Mouse (Mus musculus) kidney, adult 2 months (tissue): ENCODE data around the gene Trmt61a. TPM values are rescaled to one million over a fixed set of nuclear protein-coding genes. Genes with fewer than 3 reads are reported as not detected.

Experiments used
- DNase-seq: peaks from one replicate; pipeline ENCODE4 v3.0.0; 2021
- H3K27ac ChIP-seq: fragments of 200-500 bp; 2 replicates; pipeline ENCODE4 v1.5.1; 2012; ENCODE audit warnings: low read depth, low read length, control low read depth, inconsistent platforms; ENCODE audit not compliant: insufficient read depth
- H3K27me3 ChIP-seq: fragments of 200-500 bp; replicated peaks from 2 replicates; pipeline ENCODE4 v1.6.1; 2012; ENCODE audit warnings: mild to moderate bottlenecking, moderate library complexity, low read length, inconsistent platforms; ENCODE audit not compliant: control insufficient read depth, insufficient read depth
- H3K36me3 ChIP-seq: fragments of 200-500 bp; 2 replicates; pipeline ENCODE4 v1.6.1; 2012; ENCODE audit warnings: mild to moderate bottlenecking, moderate library complexity, low read length, inconsistent platforms; ENCODE audit not compliant: control insufficient read depth, insufficient read depth
- H3K4me1 ChIP-seq: fragments of 200-500 bp; 2 replicates; pipeline ENCODE4 v1.6.1; 2011; ENCODE audit warnings: low read length; ENCODE audit not compliant: control insufficient read depth, insufficient read depth
- H3K4me3 ChIP-seq: fragments of 200-500 bp; 2 replicates; pipeline ENCODE4 v1.5.1; 2011; ENCODE audit warnings: mild to moderate bottlenecking, low read depth, low read length, control low read depth; ENCODE audit not compliant: insufficient read depth
- CTCF ChIP-seq: fragments of 200-500 bp; conservative IDR thresholded peaks from 2 replicates; pipeline ENCODE4 v1.5.1; 2011; ENCODE audit warnings: low read depth, mild to moderate bottlenecking, control low read depth, low read length, moderate library complexity, mixed read lengths; ENCODE audit not compliant: insufficient read depth, insufficient read length
- POLR2A ChIP-seq: fragments of 200-500 bp; IDR thresholded peaks from one replicate; pipeline ENCODE4 v1.6.1; 2011; ENCODE audit warnings: low read depth, low read length, control low read depth
- WGBS: fragments of 180-500 bp; shearing (Covaris S2); methylation state at CpG from one replicate; pipeline ENCODE4 v1.1.7; 2018; 5-methylcytosine and 5-hydroxymethylcytosine counted together
- polyA plus RNA-seq: library from polyadenylated mRNA; depleted of rRNA; stranded (reverse); fragments of >200 nt; gene quantifications from 2 replicates; pipeline ENCODE4 v1.2.3, GENCODE M21; 2012

The Trmt61a gene
- polyA plus RNA-seq, 1 experiment, result 12.4 TPM

DNA sequence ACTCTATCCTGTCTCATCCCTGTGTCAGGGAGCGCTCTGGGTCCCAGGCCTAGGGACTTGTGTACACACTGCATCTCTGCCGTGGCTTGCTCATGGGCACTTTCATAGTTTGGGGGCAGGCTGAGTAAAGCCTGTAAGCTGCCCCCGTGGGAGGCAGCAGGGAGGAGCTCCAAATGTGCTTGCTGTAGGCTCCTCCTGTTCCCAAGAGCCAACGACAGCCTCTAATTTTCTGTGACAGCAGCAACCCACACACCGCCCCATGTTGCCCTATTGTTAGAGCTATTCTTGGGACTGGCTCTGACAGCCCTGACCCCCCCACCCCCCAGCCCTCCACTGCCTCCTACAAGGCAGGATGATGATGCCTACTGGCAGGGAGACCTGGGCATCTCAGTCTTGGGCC lies 4.1 kb downstream of the Trmt61a start:
- H3K36me3 ChIP-seq, result no peaks in the 10 kb centered on the region
- no peak overlapping the region for H3K27ac ChIP-seq
- H3K4me1 ChIP-seq, result peaks cover 20% of the 10 kb centered on the region
- TF ChIP-seq CTCF, result no peak
- TF ChIP-seq POLR2A, result no peak
- H3K4me3 ChIP-seq, result no peak overlapping the region
- 70% methylated on average over 5 of the region's 5 CpGs for WGBS
- H3K27me3 ChIP-seq, result no peaks in the 10 kb centered on the region
- no peak for DNase-seq

DNA sequence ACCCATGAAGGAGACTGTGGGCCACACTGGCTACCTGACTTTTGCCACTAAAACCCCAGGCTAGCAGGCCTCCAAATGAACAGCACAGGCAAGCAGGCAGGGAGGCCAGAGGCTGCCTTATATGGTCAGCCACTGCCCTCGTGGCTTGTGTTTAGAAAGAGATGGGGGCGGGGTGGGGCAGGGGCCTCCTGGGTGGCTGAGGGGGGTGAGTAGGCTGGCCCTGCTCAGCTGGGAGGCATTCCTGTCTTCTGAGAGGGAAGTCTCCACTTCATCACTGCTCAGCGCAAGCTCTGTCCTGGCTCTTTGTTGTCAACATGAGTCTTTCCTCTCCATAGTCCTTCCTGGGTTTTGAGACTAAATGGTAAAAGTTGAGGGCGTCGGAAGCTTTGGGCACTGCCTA lies 4.9 kb downstream of the Trmt61a start:
- Histone ChIP-seq H3K4me3 (no peak overlapping the region), H3K36me3 (no peaks in the 10 kb centered on the region), H3K4me1 (peaks cover 19% of the 10 kb centered on the region), H3K27ac (no peak overlapping the region), H3K27me3 (no peaks in the 10 kb centered on the region)
- TF ChIP-seq CTCF, result no peak
- TF ChIP-seq POLR2A, result no peak
- WGBS, result 84% methylated on average over 5 of the region's 5 CpGs
- no peak for DNase-seq

DNA sequence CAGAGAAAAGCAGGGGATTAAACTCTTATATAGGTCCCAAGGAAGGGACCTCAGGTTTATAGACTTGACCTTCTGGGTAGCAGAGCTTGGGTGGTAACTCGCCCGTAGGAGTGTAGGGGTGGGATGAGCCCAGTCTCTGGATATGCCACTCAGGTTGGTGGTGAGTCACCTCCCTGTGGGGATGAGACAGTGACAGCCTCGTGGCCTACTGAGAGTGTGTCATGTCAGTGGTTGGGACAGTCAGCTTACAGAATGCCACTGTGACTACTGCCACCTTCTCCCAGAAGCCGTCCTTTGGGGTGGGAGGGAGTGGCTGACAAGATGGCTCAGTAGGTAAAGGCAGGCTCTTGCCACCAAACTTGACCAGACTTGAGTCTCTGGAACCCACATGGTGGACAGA lies 8.5 kb downstream of the Trmt61a start:
- Histone ChIP-seq H3K4me1 (peaks cover 32% of the 10 kb centered on the region; the same call in 1 of the 2 replicates), H3K36me3 (no peaks in the 10 kb centered on the region), H3K4me3 (no peak overlapping the region), H3K27me3 (no peaks in the 10 kb centered on the region), H3K27ac (no peak overlapping the region)
- 79% methylated on average over 4 of the region's 4 CpGs for WGBS
- DNase-seq, result no peak
- TF ChIP-seq POLR2A (no peak), CTCF (no peak)

DNA sequence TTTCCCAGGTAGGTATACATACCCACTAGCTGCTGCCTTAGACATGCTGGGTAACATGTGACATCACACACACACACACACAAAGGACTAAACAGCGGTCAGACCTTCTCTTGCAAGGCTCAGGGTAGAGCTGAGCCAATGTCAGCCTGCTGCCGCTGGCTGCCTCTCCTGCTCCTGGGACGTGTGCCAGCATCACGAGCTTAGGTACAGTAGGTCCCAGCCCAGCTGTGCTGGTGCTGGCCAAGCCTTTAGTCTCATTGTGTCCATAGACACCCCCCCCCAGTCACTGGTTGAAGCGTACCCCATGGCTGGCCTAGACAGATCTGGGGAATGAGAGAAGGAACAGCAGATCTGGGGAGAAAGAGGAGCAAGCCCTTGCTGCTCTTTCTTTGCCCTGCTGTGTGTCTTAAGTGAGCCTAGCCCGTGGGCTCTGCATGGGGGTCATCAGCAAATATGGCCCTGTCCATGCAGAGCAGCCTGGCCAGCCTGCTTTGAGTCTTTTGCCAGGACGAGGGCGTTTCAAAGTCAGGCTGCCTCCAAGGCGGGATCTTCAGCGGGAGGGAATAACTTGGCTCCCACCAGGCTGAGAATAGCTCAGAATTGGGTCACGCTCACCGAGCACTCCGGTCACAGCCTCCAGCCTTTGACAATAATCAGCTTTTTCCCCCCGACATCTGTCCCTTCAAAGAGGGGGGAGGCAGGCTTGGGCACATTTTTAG lies 9.6 kb downstream of the Trmt61a start:
- no peaks in the 10 kb centered on the region for H3K27me3 ChIP-seq
- DNase-seq, result peak; percentile 95
- TF ChIP-seq POLR2A (no peak), CTCF (no peak)
- WGBS, result 12% methylated on average over 14 of the region's 14 CpGs
- peak overlapping the region; percentile 67 for H3K27ac ChIP-seq
- H3K36me3 ChIP-seq, result no peaks in the 10 kb centered on the region
- H3K4me1 ChIP-seq, result peaks cover 32% of the 10 kb centered on the region; the same call in 1 of the 2 replicates
- H3K4me3 ChIP-seq, result no peak overlapping the region

DNA sequence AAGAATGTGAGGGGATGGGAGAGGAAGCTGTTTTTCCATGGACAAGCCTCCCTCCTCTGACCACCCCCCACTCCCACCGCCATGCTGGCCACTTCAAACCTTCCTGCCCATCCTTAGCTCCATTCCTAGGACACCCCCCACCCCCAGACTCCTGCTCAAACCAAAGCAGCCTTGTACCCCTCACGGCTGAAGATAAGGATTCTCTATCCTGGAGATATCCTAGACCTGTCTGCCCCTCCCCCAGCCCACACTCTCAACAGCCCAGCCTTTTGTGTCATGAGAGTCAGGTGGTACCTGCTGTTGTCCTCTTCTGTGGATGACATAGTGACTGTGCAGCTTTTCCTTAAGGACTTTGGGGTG lies 10.1 kb downstream of the Trmt61a start:
- Histone ChIP-seq H3K4me3 (no peak overlapping the region), H3K27ac (peak overlapping the region; percentile 67; the same call in 1 of the 2 replicates), H3K36me3 (no peaks in the 10 kb centered on the region), H3K4me1 (peaks cover 32% of the 10 kb centered on the region; the same call in 1 of the 2 replicates), H3K27me3 (no peaks in the 10 kb centered on the region)
- DNase-seq, result no peak
- WGBS, result 39% methylated on average over 2 of the region's 2 CpGs
- TF ChIP-seq CTCF (no peak), POLR2A (no peak)

DNA sequence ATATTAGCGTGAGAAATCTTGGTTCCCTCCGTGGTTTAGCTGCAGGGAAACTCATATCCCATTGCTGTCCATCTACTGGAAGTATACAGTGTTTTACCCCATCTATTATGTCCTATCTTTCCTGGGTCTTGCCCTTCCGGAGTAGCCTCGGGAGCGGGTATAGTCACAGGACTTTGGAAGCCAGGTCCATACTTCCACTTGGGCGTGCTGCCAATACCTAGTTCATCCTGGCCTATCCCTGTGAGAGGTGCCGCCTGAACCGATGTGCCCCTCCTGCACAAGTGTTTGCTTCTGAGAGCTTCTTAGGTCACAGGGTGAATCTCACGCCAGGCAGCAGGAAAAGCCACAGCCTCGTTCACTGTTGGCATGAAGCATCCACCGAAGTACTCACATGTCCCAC lies 11.5 kb downstream of the Trmt61a start:
- DNase-seq, result peak; percentile 80
- Histone ChIP-seq H3K27ac (no peak overlapping the region), H3K4me1 (peaks cover 42% of the 10 kb centered on the region), H3K27me3 (no peaks in the 10 kb centered on the region), H3K36me3 (no peaks in the 10 kb centered on the region), H3K4me3 (no peak overlapping the region)
- TF ChIP-seq CTCF (no peak), POLR2A (no peak)
- WGBS, result 39% methylated on average over 11 of the region's 11 CpGs

DNA sequence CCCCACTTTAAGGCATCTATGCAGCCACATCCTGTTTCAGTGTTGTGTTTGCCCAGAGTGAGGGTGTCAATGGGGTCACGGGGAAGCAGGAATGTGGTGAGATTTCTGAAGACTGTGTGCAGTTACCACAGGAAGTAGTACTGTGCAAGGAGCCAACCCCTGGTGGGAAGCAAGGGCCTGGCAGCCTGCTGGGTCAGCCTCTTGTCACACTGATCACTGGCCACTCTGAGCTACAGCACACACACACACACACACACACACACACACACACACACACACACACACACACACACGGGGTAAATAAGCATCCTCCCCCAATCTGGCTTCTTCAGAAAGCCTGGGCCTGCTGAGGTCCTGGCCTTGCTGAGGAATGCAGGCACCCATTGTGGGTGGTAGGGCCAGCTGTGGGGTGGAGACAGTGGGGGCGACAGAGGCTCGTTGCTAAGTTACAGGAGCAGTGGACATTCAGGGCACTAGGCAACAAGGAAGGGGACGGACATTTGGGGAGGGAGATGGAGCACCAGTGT lies 13.5 kb downstream of the Trmt61a start:
- TF ChIP-seq CTCF (no peak), POLR2A (no peak)
- peak; percentile 53 for DNase-seq
- no peak overlapping the region for H3K4me3 ChIP-seq
- H3K27ac ChIP-seq, result peak overlapping the region; percentile 8
- peaks cover 50% of the 10 kb centered on the region for H3K4me1 ChIP-seq
- H3K27me3 ChIP-seq, result no peaks in the 10 kb centered on the region
- WGBS, result 42% methylated on average over 5 of the region's 5 CpGs
- no peaks in the 10 kb centered on the region for H3K36me3 ChIP-seq

DNA sequence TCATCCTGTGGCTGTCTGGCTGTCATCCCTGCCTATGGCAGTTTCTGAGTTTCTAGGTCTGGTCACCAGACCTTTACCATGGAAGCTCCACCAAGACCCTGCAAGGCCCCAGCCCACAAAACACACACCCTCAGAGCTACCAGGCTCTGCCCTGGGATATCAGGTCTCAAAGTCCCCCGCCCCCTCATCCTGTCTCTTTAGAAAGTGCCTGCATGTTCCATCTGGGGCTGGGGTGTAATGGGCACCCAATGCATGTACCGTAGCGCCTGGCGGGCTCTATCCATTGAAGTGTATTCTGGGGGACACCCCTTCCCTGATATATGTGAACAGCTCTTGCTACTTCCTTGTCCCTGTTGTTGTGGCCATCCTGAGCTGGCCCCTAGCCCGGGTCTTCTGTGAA lies 15.0 kb downstream of the Trmt61a start:
- H3K4me3 ChIP-seq, result no peak overlapping the region
- no peaks in the 10 kb centered on the region for H3K36me3 ChIP-seq
- H3K4me1 ChIP-seq, result peaks cover 37% of the 10 kb centered on the region
- 0 out of 2 replicates have a peak overlapping the region, but pooled peaks have one; percentile 81 for H3K27ac ChIP-seq
- WGBS, result 86% methylated on average over 5 of the region's 5 CpGs
- TF ChIP-seq CTCF (no peak), POLR2A (no peak)
- H3K27me3 ChIP-seq, result no peaks in the 10 kb centered on the region
- no peak for DNase-seq
